Mouse (Mus musculus) spleen, adult 2 months (tissue): ENCODE measurements around the gene Plekhm3. TPM values are rescaled to one million over a fixed set of nuclear protein-coding genes. Genes with fewer than 3 reads are reported as not detected.

ENCODE experiments used
- DNase-seq, 2 experiments: peaks; one replicate each; pipeline versions ENCODE4 v3.0.0 to v3.0.0-alpha.2; 2012 to 2021; ENCODE audit warnings: low spot score in 2 of 2, low read depth in 1 of 2
- H3K27ac ChIP-seq: fragments of 200-500 bp; 2 replicates; pipeline ENCODE4 v1.5.1; 2012; ENCODE audit warnings: low read length, inconsistent platforms; ENCODE audit not compliant: insufficient read depth
- H3K27me3 ChIP-seq: fragments of 200-500 bp; 2 replicates; pipeline ENCODE4 v1.6.1; 2012; ENCODE audit warnings: mild to moderate bottlenecking, moderate library complexity, low read length, inconsistent platforms; ENCODE audit not compliant: control insufficient read depth, insufficient read depth
- H3K36me3 ChIP-seq: fragments of 200-500 bp; 2 replicates; pipeline ENCODE4 v1.6.1; 2012; ENCODE audit warnings: mild to moderate bottlenecking, low read length, inconsistent platforms; ENCODE audit not compliant: control insufficient read depth, insufficient read depth
- H3K4me1 ChIP-seq: fragments of 200-500 bp; 2 replicates; pipeline ENCODE4 v1.6.1; 2011; ENCODE audit warnings: inconsistent platforms; ENCODE audit not compliant: control insufficient read depth, insufficient read depth, insufficient read length
- H3K4me3 ChIP-seq: fragments of 200-500 bp; 2 replicates; pipeline ENCODE4 v1.5.1; 2011; ENCODE audit warnings: mild to moderate bottlenecking, inconsistent platforms; ENCODE audit not compliant: insufficient read depth, insufficient read length; ENCODE audit errors: extremely low read depth
- CTCF ChIP-seq: fragments of 200-500 bp; IDR thresholded peaks from 2 replicates; pipeline ENCODE4 v1.5.1; 2011; ENCODE audit warnings: mild to moderate bottlenecking, inconsistent platforms; ENCODE audit not compliant: insufficient read depth, insufficient read length, insufficient replicate concordance; ENCODE audit errors: extremely low read depth
- POLR2A ChIP-seq: fragments of 200-500 bp; IDR thresholded peaks from 2 replicates; pipeline ENCODE4 v1.6.1; 2011; ENCODE audit warnings: low read depth, low read length, inconsistent platforms
- WGBS: fragments of 180-500 bp; shearing (Covaris S2); methylation state at CpG from one replicate; pipeline ENCODE4 v1.1.7; 2018; 5-methylcytosine and 5-hydroxymethylcytosine counted together
- polyA plus RNA-seq: library from polyadenylated mRNA; depleted of rRNA; stranded (reverse); fragments of >200 nt; gene quantifications from 2 replicates; pipeline ENCODE4 v1.2.3, GENCODE M21; 2012; rRNA removed

Gene Plekhm3
- 10.8 and 11.7 TPM in 2 replicates for polyA plus RNA-seq

DNA sequence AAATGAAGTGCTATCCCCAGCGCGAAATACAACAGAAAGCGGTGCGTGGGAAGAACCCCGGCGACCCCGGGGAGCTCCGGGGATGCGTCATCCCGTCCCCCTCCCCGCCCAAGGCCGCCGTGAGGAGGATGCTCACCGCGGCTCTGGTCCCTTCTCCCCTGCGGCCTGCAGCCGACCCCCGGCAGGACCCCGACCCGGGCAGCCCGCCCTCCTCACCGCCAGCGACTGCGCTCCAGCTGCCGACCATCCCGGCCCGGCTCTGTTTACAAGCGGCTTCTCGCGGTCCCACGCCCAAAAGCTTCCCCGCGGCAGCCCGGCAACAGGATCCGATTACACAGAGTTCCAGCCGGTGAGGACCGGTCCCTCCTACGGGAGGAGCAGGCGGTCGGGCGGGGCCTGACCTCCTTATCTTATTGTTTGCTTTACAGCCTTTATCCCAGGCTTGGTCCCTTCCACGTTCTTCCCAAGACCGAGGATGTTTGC lies at the start of gene Plekhm3:
Plekhm3 (minus strand) TSS at position 346 of the 483 bp plus-strand sequence.
- no peak for TF ChIP-seq CTCF
- no peak; the same call in 1 of the 2 replicates for TF ChIP-seq POLR2A
- Histone ChIP-seq H3K4me1 (no peaks in the 10 kb centered on the region), H3K27me3 (peaks cover 2% of the 10 kb centered on the region; the same call in 1 of the 2 replicates), H3K4me3 (peak within 1 kb of the TSS; percentile 90), H3K27ac (peak within 1 kb of the TSS; percentile 52; the same call in 1 of the 2 replicates), H3K36me3 (no peaks in the 10 kb centered on the region)
- DNase-seq = peak; percentile 41 to 60
- WGBS = under 1% methylated on average over 43 of the region's 43 CpGs

DNA sequence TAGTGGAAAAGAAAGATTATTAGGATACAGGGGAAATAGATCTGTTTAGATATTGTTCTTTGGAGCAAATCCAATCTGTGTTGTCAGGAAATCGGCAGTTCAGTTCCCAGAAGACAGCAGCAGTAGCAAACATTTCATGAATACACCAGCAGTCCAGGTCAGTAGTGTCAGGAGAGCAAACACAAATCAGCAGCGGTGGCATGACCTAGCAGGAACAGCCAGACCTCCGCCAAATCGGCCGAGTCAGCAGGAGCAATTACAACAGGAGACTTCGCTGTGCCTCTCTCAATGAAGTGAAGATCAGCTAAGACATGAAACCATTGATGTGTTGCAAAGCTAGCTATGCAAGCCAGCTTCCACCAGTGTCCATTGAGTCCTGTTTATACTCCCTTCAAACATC lies 49.0 kb upstream of the Plekhm3 start:
- no peaks in the 10 kb centered on the region for H3K4me1 ChIP-seq
- WGBS = 90% methylated on average over 6 of the region's 6 CpGs
- H3K4me3 ChIP-seq = no peak overlapping the region
- H3K27ac ChIP-seq = no peak overlapping the region
- DNase-seq = no peak
- H3K36me3 ChIP-seq = no peaks in the 10 kb centered on the region
- H3K27me3 ChIP-seq = no peaks in the 10 kb centered on the region
- TF ChIP-seq CTCF = no peak
- no peak for TF ChIP-seq POLR2A

DNA sequence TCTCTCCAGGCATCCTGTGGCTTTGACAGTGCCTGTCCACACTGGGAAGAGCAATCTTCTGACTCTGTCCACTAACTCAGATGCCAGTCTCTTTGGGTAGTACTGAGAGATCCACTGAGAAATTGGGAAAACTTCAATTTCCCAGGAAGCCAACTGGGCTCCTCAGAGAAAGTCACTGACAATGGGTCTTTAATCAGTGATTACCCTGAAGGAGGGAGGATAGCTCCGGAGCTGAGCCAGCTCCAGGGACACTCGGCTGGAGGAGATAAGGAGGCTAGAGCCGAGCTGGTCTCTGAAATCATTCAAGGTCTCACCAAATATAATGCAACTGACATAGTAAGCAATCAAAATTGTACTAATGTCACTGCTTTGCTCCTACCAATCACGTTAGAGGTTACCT lies 47.9 kb upstream of the Plekhm3 start:
- no peaks in the 10 kb centered on the region for H3K27me3 ChIP-seq
- 91% methylated on average over 4 of the region's 4 CpGs for WGBS

DNA sequence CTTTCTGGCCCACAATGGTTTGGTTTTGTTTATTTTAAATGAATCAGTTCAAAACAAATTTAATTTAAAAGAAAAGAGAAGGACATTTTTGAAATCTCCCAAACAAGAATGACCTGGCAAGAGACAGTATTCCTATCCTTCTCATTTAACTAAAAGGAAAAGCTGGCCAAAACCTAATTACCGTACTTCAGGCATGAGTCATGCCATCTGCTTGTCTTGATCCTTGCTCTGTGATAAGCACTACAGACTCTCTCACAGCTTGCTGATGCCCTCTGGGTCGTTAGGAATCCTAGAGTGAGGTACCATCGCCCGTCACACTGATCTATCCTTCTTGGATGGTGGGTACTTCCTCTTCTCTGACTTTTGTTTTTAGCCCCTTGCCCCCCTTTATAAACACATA lies 36.6 kb upstream of the Plekhm3 start:
- no peaks in the 10 kb centered on the region for H3K27me3 ChIP-seq
- H3K4me3 ChIP-seq = no peak overlapping the region
- TF ChIP-seq POLR2A = no peak
- TF ChIP-seq CTCF = no peak
- H3K36me3 ChIP-seq = no peaks in the 10 kb centered on the region
- no peak overlapping the region for H3K27ac ChIP-seq
- H3K4me1 ChIP-seq = no peaks in the 10 kb centered on the region
- DNase-seq = no peak
- 75% methylated on average over 4 of the region's 4 CpGs for WGBS

More for the DNA sequence above, 47.9 kb upstream of the Plekhm3 start:
- Histone ChIP-seq H3K27ac (no peak overlapping the region), H3K4me3 (no peak overlapping the region), H3K4me1 (no peaks in the 10 kb centered on the region), H3K36me3 (no peaks in the 10 kb centered on the region)
- DNase-seq = no peak
- TF ChIP-seq CTCF = no peak
- no peak for TF ChIP-seq POLR2A

DNA sequence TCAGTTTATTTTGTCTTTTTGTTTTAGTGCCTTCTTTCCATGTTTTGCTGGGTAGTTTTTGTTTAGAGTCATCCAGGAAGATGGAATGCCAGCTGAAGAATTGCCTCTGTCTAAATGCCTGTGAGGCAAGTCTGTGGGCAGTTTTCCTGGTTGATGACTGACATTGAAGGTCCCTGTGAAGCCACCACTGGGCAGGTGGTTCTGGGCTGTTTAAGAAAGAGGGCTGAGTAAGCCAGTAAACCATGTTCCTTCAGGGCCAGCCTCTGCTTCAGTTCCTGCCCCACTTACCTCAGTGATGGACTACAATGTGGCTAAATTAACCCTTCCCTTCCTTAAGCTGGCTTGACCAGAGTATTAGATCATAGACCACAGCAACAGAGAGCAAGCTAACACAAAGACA lies 31.6 kb upstream of the Plekhm3 start:
- no peak for DNase-seq
- Histone ChIP-seq H3K27me3 (no peaks in the 10 kb centered on the region), H3K27ac (no peak overlapping the region), H3K4me1 (no peaks in the 10 kb centered on the region; the same call in 1 of the 2 replicates), H3K4me3 (no peak overlapping the region), H3K36me3 (no peaks in the 10 kb centered on the region)
- TF ChIP-seq CTCF = no peak
- TF ChIP-seq POLR2A = no peak

DNA sequence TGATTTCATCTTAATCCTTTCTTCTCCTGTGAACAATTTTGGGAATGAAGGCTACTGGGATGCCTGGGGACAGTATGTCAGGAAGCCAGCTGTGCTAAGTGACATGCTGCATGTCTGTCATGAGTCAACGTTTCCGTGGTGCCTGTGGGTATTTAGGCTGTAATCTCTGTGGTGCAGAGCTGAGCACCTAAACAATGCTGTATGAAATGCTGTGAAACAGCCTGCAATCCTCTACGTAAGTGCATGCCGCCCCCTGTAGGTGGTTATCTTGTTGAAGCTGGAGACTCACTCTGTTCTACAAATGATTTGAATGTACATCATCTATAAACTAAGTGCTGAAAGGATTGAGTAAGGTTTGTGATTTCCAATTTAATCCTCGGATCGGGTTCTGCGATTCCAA lies 29.5 kb upstream of the Plekhm3 start:
- no peak overlapping the region for H3K27ac ChIP-seq
- H3K4me1 ChIP-seq = no peaks in the 10 kb centered on the region; the same call in 1 of the 2 replicates
- TF ChIP-seq POLR2A (no peak), CTCF (peak; percentile 53; the same call in 1 of the 2 replicates)
- WGBS = 34% methylated on average over 7 of the region's 7 CpGs
- no peak overlapping the region for H3K4me3 ChIP-seq
- no peaks in the 10 kb centered on the region for H3K36me3 ChIP-seq
- DNase-seq = peak; percentile 55 to 75
- no peaks in the 10 kb centered on the region for H3K27me3 ChIP-seq

DNA sequence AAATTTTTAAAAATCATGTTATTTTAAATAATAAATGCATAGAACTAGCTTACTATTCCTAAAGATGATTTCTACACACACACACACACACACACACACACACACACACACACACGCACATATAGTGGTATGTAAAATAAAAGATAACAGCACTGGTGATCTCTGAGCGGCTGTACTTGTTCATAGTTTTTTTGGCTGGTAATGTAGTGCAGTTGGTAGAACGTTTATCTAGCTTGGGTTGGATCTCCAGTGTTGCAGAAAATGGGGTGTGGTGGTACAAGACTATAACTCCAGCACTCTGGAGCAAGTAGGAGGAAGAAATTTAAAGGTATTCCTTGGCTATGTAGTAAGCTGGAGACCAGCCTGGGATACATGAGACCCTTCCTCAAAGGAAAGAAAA lies 26.6 kb upstream of the Plekhm3 start:
- 76% methylated on average over 3 of the region's 3 CpGs for WGBS
- Histone ChIP-seq H3K4me1 (no peaks in the 10 kb centered on the region; the same call in 1 of the 2 replicates), H3K36me3 (no peaks in the 10 kb centered on the region), H3K27ac (no peak overlapping the region), H3K4me3 (no peak overlapping the region), H3K27me3 (no peaks in the 10 kb centered on the region)
- no peak for DNase-seq
- TF ChIP-seq POLR2A (no peak), CTCF (no peak)
